Mouse (Mus musculus) hindbrain, postnatal 0 days (tissue): ENCODE measurements at regions not wholly inside any gene's neighbourhood (a gene's known extent, or its start where the extent isn't known, plus 50 kb on each side); places are given as distances from the start of the nearest gene placed in this dataset.

Experiments
- ATAC-seq: fragments of 200-750 bp; cut with Nextera tagmentation; 2 replicates; pipeline ENCODE4 v1.8.0; 2017; ENCODE audit warnings: mild to moderate bottlenecking, moderate TSS enrichment, moderate library complexity
- DNase-seq: peaks from one replicate; pipeline ENCODE4 v3.0.0-alpha.2; 2015; ENCODE audit warnings: low spot score
- H3K27ac ChIP-seq: fragments of 300-500 bp; sonication (generic); 2 replicates; pipeline ENCODE4 v1.5.1; 2014; ENCODE audit warnings: mild to moderate bottlenecking
- H3K27me3 ChIP-seq: fragments of 300-500 bp; sonication (generic); 2 replicates; pipeline ENCODE4 v1.6.1; 2014; ENCODE audit warnings: low read length, mixed read lengths; ENCODE audit not compliant: insufficient read depth
- H3K36me3 ChIP-seq: fragments of 300-500 bp; sonication (generic); 2 replicates; pipeline ENCODE4 v1.6.1; 2014; ENCODE audit warnings: low read length, mixed read lengths; ENCODE audit not compliant: insufficient read depth
- H3K4me1 ChIP-seq: fragments of 300-500 bp; sonication (generic); 2 replicates; pipeline ENCODE4 v1.6.1; 2014; ENCODE audit warnings: antibody characterized with exemption, low read length, mixed read lengths; ENCODE audit not compliant: insufficient read depth
- H3K4me2 ChIP-seq: fragments of 300-500 bp; sonication (generic); 2 replicates; pipeline ENCODE4 v1.6.1; 2014; ENCODE audit warnings: low read depth, mild to moderate bottlenecking, low read length, moderate library complexity, mixed read lengths
- H3K4me3 ChIP-seq: fragments of 300-500 bp; sonication (generic); 2 replicates; pipeline ENCODE4 v1.5.1; 2014; ENCODE audit warnings: low read length
- H3K9ac ChIP-seq: fragments of 300-500 bp; sonication (generic); replicated peaks from 2 replicates; pipeline ENCODE4 v1.6.1; 2014; ENCODE audit warnings: mild to moderate bottlenecking, low read length, moderate library complexity, mixed read lengths
- H3K9me3 ChIP-seq: fragments of 300-500 bp; sonication (generic); 2 replicates; pipeline ENCODE4 v1.6.1; 2016; ENCODE audit warnings: low read length, mixed read lengths
- CTCF ChIP-seq: IDR thresholded peaks from 2 replicates; pipeline ENCODE4 v1.5.1; 2016; ENCODE audit warnings: antibody characterized with exemption, control low read depth, low read depth
- WGBS: fragments of 180-500 bp; shearing (Covaris S2); extraction: QIAGEN DNeasy Blood & Tissue Kit; methylation state at CpG from one replicate; pipeline ENCODE4 v1.1.7; 2014; 5-methylcytosine and 5-hydroxymethylcytosine counted together

DNA sequence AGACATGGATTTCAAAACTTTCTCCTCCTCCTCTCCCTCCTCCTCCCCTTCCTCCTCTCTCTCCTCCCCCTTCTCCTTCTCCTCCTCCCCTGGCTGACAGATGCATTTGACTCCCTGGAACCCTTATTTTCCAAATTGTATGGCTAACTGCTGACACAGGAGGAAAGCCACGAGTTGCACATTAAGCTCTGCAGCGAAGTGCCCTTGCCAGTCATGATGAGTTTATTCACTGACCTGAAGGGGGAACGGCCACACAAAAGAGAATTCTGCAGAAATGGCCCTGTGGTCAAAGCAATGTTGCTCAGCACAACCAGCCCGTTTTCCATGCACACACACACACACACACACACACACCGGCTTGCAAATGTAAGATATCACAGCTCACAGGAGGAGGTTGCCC is 112.6 kb downstream of the Tomm20 start:
- no peaks in the 10 kb centered on the region for H3K36me3 ChIP-seq
- no peaks in the 10 kb centered on the region for H3K9me3 ChIP-seq
- DNase-seq (peak; percentile 22), ATAC-seq (no peak)
- peaks cover 9% of the 10 kb centered on the region; the same call in 1 of the 2 replicates for H3K4me1 ChIP-seq
- no peaks in the 10 kb centered on the region for H3K27me3 ChIP-seq
- WGBS, result 17% methylated on average over 5 of the region's 5 CpGs
- H3K4me3 ChIP-seq, result no peak overlapping the region
- peak overlapping the region; percentile 58; the same call in 1 of the 2 replicates for H3K27ac ChIP-seq
- TF ChIP-seq CTCF, result peak; percentile 15; the same call in 1 of the 2 replicates
- H3K4me2 ChIP-seq, result no peak overlapping the region
- no peak overlapping the region for H3K9ac ChIP-seq

DNA sequence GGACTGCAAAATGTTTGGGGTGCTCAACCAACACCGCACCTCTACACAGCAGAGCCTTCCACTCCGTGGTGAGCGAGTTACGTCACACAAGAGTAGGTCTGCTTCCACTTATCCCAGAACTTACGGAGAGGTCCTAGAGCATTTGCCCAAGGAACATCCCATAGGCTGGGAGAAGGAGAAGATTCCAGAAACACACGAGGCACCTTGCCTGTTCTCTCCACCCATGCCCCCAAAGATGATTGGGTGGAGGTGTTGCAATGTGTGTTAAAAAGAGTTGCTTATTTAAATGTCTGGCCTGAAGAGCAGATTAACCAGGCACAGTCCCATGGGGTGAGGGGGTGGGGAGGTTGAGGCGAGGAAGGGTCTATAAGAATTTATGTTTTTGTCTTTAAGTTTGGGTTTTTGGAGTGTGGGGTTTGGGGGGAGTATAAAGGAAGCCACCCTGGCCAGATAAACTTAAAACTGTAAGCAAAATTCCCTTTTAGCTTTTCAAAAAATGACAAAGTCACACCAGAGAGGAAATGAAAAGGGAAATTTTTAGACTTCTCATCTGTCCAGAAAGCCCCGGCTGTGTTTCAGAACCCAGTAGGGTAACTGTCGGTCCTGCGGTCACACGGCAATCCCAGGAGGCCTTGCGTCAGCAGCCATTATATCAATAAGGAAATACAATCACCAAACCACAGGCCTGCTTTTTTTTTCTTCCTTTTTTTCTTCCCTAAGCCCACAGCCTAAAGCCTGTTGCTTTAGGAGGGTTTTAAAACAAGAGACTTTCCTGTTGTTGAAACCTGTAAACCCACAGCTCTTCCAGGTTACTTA is 113.3 kb downstream of the Tomm20 start:
- no peak for TF ChIP-seq CTCF
- H3K9me3 ChIP-seq, result no peaks in the 10 kb centered on the region
- peaks cover 13% of the 10 kb centered on the region; the same call in 1 of the 2 replicates for H3K4me1 ChIP-seq
- ATAC-seq, result no peak
- WGBS, result 71% methylated on average over 12 of the region's 12 CpGs
- no peak overlapping the region for H3K4me2 ChIP-seq
- no peaks in the 10 kb centered on the region for H3K27me3 ChIP-seq
- H3K4me3 ChIP-seq, result no peak overlapping the region
- peak overlapping the region; percentile 58; the same call in 1 of the 2 replicates for H3K27ac ChIP-seq
- H3K9ac ChIP-seq, result no peak overlapping the region
- no peaks in the 10 kb centered on the region for H3K36me3 ChIP-seq
- DNase-seq, result no peak

DNA sequence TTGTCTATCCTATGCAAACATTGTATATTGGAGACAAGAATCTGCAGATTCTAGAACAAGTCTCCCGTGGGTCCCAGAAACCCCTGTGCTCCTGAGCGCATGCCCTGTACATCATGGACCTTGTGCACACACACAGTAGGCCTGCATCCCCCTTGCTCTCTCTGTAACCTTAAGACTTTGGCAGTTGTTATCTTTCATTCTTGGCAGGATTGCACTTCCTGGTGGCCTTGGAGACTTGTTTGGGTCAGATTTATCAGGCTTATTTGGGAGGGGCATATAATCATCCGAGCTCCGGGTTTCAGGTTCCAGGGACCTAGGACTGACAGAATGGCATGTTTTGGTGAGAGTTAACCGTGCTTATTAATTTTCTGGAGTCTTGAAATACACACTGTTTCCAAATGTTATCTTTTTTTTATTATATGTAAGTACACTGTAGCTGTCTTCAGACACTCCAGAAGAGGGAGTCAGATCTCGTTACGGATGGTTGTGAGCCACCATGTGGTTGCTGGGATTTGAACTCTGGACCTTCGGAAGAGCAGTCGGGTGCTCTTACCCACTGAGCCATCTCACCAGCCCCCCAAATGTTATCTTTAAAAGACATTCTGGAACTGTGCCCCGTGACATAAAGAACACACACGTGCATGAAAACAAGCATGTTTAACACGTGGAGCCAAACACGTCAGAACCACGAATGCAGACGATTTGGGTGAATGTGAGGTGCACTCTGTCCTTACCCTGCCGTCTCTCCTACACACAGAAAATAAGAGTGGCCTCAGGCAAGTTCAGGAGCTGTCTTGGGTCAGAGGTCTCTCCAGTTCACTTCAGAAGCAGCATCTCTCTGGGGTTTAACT is 114.1 kb downstream of the Tomm20 start:
- Histone ChIP-seq H3K4me2 (no peak overlapping the region), H3K9ac (no peak overlapping the region), H3K36me3 (no peaks in the 10 kb centered on the region), H3K27ac (no peak overlapping the region; the same call in 1 of the 2 replicates), H3K9me3 (no peaks in the 10 kb centered on the region), H3K27me3 (no peaks in the 10 kb centered on the region), H3K4me3 (no peak overlapping the region), H3K4me1 (peaks cover 22% of the 10 kb centered on the region; the same call in 1 of the 2 replicates)
- no peak for TF ChIP-seq CTCF
- DNase-seq (no peak), ATAC-seq (no peak)
- 90% methylated on average over 16 of the region's 16 CpGs for WGBS

DNA sequence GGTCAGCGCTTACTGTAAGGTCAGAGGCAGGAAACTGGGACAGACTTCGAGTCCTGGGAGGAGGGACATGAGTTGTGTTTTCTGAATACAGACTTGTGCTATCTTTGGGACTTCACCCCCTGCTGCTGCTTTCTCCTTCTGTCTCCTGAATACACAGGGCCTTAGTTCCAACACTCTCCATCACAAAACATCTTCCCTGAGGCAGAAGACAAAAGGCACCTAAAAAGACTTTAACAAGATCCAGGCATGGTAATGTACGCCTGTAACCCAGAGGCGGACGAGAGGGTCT is 115.5 kb downstream of the Tomm20 start:
- Histone ChIP-seq H3K9me3 (no peaks in the 10 kb centered on the region), H3K4me2 (no peak overlapping the region), H3K36me3 (no peaks in the 10 kb centered on the region), H3K4me1 (peaks cover 32% of the 10 kb centered on the region), H3K27me3 (no peaks in the 10 kb centered on the region), H3K27ac (peak overlapping the region; percentile 17; the same call in 1 of the 2 replicates), H3K4me3 (no peak overlapping the region), H3K9ac (no peak overlapping the region)
- 54% methylated on average over 5 of the region's 5 CpGs for WGBS
- DNase-seq, result no peak
- no peak for ATAC-seq
- no peak for TF ChIP-seq CTCF

DNA sequence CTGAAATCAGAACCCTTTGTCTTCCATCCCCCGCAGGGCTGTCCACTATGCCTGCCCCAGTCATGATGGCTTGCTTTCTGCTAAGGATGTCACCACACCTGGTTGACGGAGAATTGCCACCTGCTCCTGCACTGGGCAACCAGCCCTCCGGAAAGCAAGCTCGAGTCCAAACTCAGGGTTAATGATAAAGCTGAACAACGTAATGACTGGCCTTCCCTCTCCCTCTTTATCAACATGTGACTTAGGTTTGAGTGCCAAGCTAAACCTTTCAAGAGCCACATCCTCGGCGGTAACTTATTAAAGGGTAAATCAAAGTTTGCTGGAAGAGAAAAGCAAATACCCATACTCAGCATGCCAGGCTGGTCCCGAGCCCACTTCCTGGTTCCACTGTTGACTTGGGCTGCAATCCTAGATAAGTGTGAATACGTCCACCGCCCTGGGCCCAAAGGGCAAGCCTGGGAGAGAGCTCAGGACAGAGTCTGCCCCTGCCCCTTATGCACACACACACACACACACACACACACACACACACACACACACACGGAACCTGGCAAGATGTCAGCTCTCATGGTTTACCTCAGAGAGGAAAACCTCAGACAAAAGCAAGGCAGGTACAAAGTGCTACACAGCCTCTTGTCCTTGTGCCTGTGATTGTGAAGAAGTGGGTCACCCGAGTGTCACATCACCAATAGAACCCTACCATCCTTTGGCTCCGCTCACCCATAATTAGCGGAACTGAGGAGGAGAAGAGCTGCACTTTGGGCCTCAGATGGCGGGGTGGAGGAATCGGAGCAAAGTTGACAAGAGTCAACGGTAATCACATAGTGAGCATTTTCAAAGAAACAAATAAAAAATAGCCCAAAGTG is 116.0 kb downstream of the Tomm20 start:
- WGBS, result 66% methylated on average over 17 of the region's 17 CpGs
- no peak overlapping the region for H3K9ac ChIP-seq
- H3K9me3 ChIP-seq, result no peaks in the 10 kb centered on the region
- no peak overlapping the region for H3K4me2 ChIP-seq
- H3K4me3 ChIP-seq, result no peak overlapping the region
- DNase-seq, result no peak
- ATAC-seq, result no peak
- H3K27ac ChIP-seq, result no peak overlapping the region
- H3K27me3 ChIP-seq, result no peaks in the 10 kb centered on the region
- TF ChIP-seq CTCF, result no peak
- no peaks in the 10 kb centered on the region for H3K36me3 ChIP-seq
- peaks cover 35% of the 10 kb centered on the region for H3K4me1 ChIP-seq

DNA sequence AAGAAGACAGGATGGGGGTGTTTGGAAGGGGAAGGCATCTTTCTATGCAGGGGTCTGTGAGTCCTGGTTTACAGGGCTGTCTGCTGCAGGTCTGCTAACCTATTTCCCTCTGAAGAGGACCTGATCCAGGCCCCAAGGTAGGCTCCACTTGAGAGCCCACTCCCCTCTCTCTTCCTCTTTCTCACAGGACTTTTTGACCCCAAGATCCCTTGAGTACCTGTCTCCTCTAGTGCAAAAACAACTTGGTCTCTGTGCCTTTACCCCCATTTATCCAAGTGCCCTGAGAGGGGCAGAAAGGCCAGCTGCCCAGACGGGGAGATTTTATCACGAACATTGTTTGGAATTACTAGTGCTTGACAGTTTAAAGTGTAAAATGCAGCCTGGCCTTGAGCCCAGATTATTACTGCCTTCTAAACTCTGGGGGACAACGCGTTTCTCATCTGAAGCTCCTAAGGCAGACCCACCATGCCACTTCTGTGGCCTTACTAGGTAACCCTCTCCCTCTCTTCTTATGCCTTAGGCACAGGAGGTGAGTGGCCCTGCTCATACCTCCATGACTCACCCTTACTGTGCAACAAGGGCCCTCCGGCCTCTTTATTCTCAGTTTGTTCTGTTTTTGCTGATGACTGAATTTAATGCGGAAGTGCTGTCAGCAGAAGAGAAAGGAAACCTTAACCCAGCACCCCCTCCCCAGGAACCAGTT is 117.8 kb downstream of the Tomm20 start:
- Histone ChIP-seq H3K4me3 (no peak overlapping the region), H3K9ac (no peak overlapping the region), H3K4me1 (peaks cover 31% of the 10 kb centered on the region), H3K4me2 (no peak overlapping the region), H3K27me3 (no peaks in the 10 kb centered on the region), H3K36me3 (no peaks in the 10 kb centered on the region), H3K9me3 (no peaks in the 10 kb centered on the region), H3K27ac (peak overlapping the region; percentile 93)
- DNase-seq, result no peak
- WGBS, result 56% methylated on average over 6 of the region's 6 CpGs
- no peak for ATAC-seq
- no peak for TF ChIP-seq CTCF
